Mouse (Mus musculus) myocyte (in vitro differentiated cells): ENCODE measurements around the gene Olfr411. TPM values are rescaled to one million over a fixed set of nuclear protein-coding genes. Genes with fewer than 3 reads are reported as not detected.
A peak's percentile ranks its signal among the peaks of the same experiment; 100 is the strongest.

Source experiments
- H3K27me3 ChIP-seq: one replicate; pipeline ENCODE4 v1.6.1; 2011; ENCODE audit not compliant: control insufficient read depth, insufficient read depth, insufficient read length
- H3K36me3 ChIP-seq: one replicate; pipeline ENCODE4 v1.6.1; 2011; ENCODE audit not compliant: control insufficient read depth, insufficient read depth
- H3K4me2 ChIP-seq: one replicate; pipeline ENCODE4 v1.6.1; 2011; ENCODE audit warnings: low read depth, control low read depth
- H3K4me3 ChIP-seq: one replicate; pipeline ENCODE4 v1.5.1; 2011; ENCODE audit warnings: mild to moderate bottlenecking, control low read depth, moderate library complexity
- H3K79me2 ChIP-seq: one replicate; pipeline ENCODE4 v1.6.1; 2011; ENCODE audit not compliant: control insufficient read depth, insufficient read depth
- H3ac ChIP-seq: one replicate; pipeline ENCODE4 v1.6.1; 2011; ENCODE audit not compliant: control insufficient read depth, insufficient read length
- CEBPB ChIP-seq: IDR thresholded peaks from 2 replicates; pipeline ENCODE4 v1.6.1; 2011; ENCODE audit warnings: mild to moderate bottlenecking, moderate library complexity; ENCODE audit not compliant: poor library complexity, insufficient read depth, severe bottlenecking
- E2F4 ChIP-seq: IDR thresholded peaks from one replicate; pipeline ENCODE4 v1.6.1; 2011; ENCODE audit warnings: mild to moderate bottlenecking, control low read depth, moderate library complexity; ENCODE audit not compliant: insufficient read depth
- MAX ChIP-seq: IDR thresholded peaks from one replicate; pipeline ENCODE4 v1.6.1; 2011; ENCODE audit warnings: low read depth, mild to moderate bottlenecking, control low read depth
- MYOD1 ChIP-seq, 3 experiments: IDR thresholded peaks; one replicate each; pipeline ENCODE4 v1.6.1; 2011; ENCODE audit warnings: control low read depth in 2 of 3, low read depth in 2 of 3, mild to moderate bottlenecking in 2 of 3, moderate library complexity in 1 of 3; ENCODE audit not compliant: insufficient read length in 2 of 3, control insufficient read depth in 1 of 3
- MYOG ChIP-seq, 3 experiments: IDR thresholded peaks; one replicate each; pipeline ENCODE4 v1.6.1; 2011; ENCODE audit warnings: control low read depth in 2 of 3, low read depth in 2 of 3, mild to moderate bottlenecking in 2 of 3; ENCODE audit not compliant: insufficient read length in 2 of 3, control insufficient read depth in 1 of 3, insufficient read depth in 1 of 3
- POLR2A ChIP-seq: IDR thresholded peaks from one replicate; pipeline ENCODE4 v1.6.1; 2011; ENCODE audit warnings: low read depth, mild to moderate bottlenecking, control low read depth, moderate library complexity; ENCODE audit not compliant: insufficient read length
- POLR2AphosphoS2 ChIP-seq: IDR thresholded peaks from one replicate; pipeline ENCODE4 v1.6.1; 2011; ENCODE audit warnings: low read depth, control low read depth; ENCODE audit not compliant: insufficient read length
- REST ChIP-seq: IDR thresholded peaks from one replicate; pipeline ENCODE4 v1.6.1; 2011; ENCODE audit warnings: mild to moderate bottlenecking, control low read depth, moderate library complexity; ENCODE audit not compliant: insufficient read depth, insufficient read length
- SRF ChIP-seq: IDR thresholded peaks from one replicate; pipeline ENCODE4 v1.6.1; 2011; ENCODE audit warnings: low read depth; ENCODE audit not compliant: control insufficient read depth, insufficient read length
- TCF12 ChIP-seq: IDR thresholded peaks from one replicate; pipeline ENCODE4 v1.6.1; 2011; ENCODE audit warnings: mild to moderate bottlenecking, control low read depth; ENCODE audit not compliant: poor library complexity, insufficient read depth, severe bottlenecking
- TCF3 ChIP-seq: IDR thresholded peaks from one replicate; pipeline ENCODE4 v1.6.1; 2011; ENCODE audit warnings: low read depth, control low read depth; ENCODE audit not compliant: insufficient read length
- USF1 ChIP-seq: IDR thresholded peaks from one replicate; pipeline ENCODE4 v1.6.1; 2011; ENCODE audit warnings: low read depth, mild to moderate bottlenecking, control low read depth, moderate library complexity
- polyA plus RNA-seq: library from polyadenylated mRNA; unstranded; fragments of >200 nt; fragmentation: generic; extraction: Trizol; gene quantifications from one replicate; pipeline ENCODE4 v1.2.1, GENCODE M21; 2012; ENCODE audit warnings: missing spikeins

Olfr411 gene
- not detected for polyA plus RNA-seq

DNA sequence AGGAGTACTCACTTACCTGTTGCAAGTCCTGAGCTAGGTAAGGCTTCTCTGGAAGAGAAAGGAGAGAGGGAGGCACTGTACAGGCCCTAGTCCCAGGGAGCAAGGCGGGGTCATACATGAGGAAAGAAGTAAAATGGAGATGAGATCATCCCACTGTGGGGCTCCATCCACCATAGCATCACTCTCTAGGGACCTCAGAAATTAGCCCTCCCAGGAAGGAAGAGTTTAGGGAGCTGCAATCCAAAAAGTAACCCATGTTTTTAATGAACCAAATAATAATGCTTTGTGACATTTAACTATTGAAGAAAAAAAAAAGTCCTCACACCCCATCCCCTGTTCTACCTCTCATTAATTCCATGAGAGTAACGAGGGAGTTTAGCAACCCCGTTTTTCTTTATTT is at the start of gene Olfr411:
Gene Olfr411 (minus strand): TSS at position 101 of the 400 bp plus-strand sequence.
- Histone ChIP-seq H3K27me3 (no peaks in the 10 kb centered on the region), H3ac (no peak within 1 kb of the TSS), H3K79me2 (no peaks in the 10 kb centered on the region), H3K36me3 (no peaks in the 10 kb centered on the region), H3K4me2 (no peak within 1 kb of the TSS), H3K4me3 (no peak within 1 kb of the TSS)
- TF ChIP-seq SRF (no peak), MYOG (IDR thresholded peaks at IDR 0.05; ENCODE audit: control insufficient read depth in 1 of 3, insufficient read depth in 1 of 3, insufficient read length in 2 of 3, low read depth in 2 of 3) (no peak), MAX (no peak), MYOD1 (IDR thresholded peaks at IDR 0.05; ENCODE audit: control insufficient read depth in 1 of 3, insufficient read length in 2 of 3, low read depth in 2 of 3) (no peak), POLR2AphosphoS2 (no peak), TCF3 (no peak), POLR2A (no peak), REST (no peak)

DNA sequence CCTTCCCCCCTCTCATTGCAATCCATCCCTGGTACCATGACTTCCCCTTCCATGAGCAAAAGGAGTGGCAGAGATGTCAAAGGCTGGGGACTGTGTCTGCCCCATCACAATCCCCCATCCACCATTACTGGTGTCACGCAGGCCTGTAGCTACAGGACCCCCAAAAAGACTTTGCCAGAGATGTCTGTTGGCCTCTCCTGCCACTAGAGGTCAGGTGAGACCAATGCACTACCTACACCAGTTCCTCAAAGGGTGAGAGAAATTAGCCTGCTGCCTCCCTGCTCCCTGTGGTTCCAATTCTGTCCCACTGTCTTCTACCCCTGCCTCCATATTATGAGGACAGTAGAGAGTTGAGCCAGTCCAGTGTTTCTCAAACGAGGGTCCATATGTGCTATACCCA is 49.7 kb upstream of the Olfr411 start:
- no peaks in the 10 kb centered on the region for H3K27me3 ChIP-seq
- H3K79me2 ChIP-seq: no peaks in the 10 kb centered on the region
- peak overlapping the region; percentile 58 for H3K4me2 ChIP-seq
- peak overlapping the region; percentile 26 for H3K4me3 ChIP-seq
- H3K36me3 ChIP-seq: no peaks in the 10 kb centered on the region
- no peak overlapping the region for H3ac ChIP-seq
- no peak for TF ChIP-seq CEBPB
- TF ChIP-seq MAX: no peak
- no peak for TF ChIP-seq POLR2AphosphoS2
- TF ChIP-seq USF1: no peak
- TF ChIP-seq E2F4: no peak

GRCm38 (mm10) chr11:74395583-74395982 is 43.1 kb upstream of the Olfr411 start:
- Histone ChIP-seq H3K27me3 (no peaks in the 10 kb centered on the region), H3K4me2 (no peak overlapping the region), H3ac (no peak overlapping the region), H3K36me3 (no peaks in the 10 kb centered on the region), H3K4me3 (no peak overlapping the region), H3K79me2 (no peaks in the 10 kb centered on the region)
- TF ChIP-seq CEBPB (no peak), POLR2A (no peak), TCF12 (no peak), MYOD1 (IDR thresholded peaks at IDR 0.05; ENCODE audit: control insufficient read depth in 1 of 3, insufficient read length in 2 of 3, low read depth in 2 of 3) (no peak), MYOG (IDR thresholded peaks at IDR 0.05; ENCODE audit: control insufficient read depth in 1 of 3, insufficient read depth in 1 of 3, insufficient read length in 2 of 3, low read depth in 2 of 3) (no peak), REST (no peak), MAX (no peak), SRF (no peak), POLR2AphosphoS2 (no peak), E2F4 (no peak)

- Histone ChIP-seq H3K4me3 (no peak overlapping the region), H3K4me2 (no peak overlapping the region), H3K27me3 (no peaks in the 10 kb centered on the region), H3K79me2 (no peaks in the 10 kb centered on the region), H3K36me3 (no peaks in the 10 kb centered on the region), H3ac (no peak overlapping the region)
- TF ChIP-seq USF1 (no peak), E2F4 (no peak), TCF3 (no peak), POLR2AphosphoS2 (no peak), TCF12 (no peak), MAX (no peak), SRF (no peak), CEBPB (no peak), MYOD1 (IDR thresholded peaks at IDR 0.05; ENCODE audit: control insufficient read depth in 1 of 3, insufficient read length in 2 of 3, low read depth in 2 of 3) (no peak), POLR2A (no peak), REST (no peak), MYOG (IDR thresholded peaks at IDR 0.05; ENCODE audit: control insufficient read depth in 1 of 3, insufficient read depth in 1 of 3, insufficient read length in 2 of 3, low read depth in 2 of 3) (no peak)
Measured at GRCm38 (mm10) chr11:74393489-74393888, 41.0 kb upstream of the Olfr411 start.

DNA sequence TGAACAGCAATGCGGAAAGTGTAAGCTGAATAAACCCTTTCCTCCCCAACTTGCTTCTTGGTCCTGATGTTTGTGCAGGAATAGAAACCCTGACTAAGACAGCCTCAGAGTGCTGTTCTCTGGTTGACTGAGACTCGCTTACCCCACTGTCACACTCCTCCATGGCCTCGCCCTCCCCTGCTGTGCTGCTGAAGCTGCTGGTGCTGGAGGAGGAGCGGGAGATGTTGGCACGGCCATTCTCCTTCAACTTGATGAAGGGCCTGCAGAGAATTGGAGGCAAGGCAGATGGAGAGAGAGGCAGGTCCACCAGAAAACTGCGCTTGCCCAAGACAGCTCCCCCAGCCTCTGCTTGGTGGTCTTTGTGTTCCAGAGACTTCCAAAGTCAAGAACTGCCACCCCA is 40.5 kb upstream of the Olfr411 start:
- no peak overlapping the region for H3K4me3 ChIP-seq
- TF ChIP-seq POLR2AphosphoS2: no peak
- TF ChIP-seq REST: no peak
- TF ChIP-seq MYOD1 (IDR thresholded peaks at IDR 0.05; ENCODE audit: control insufficient read depth in 1 of 3, insufficient read length in 2 of 3, low read depth in 2 of 3): no peak
- no peak for TF ChIP-seq E2F4
- TF ChIP-seq TCF12: no peak
- no peak for TF ChIP-seq MYOG (IDR thresholded peaks at IDR 0.05; ENCODE audit: control insufficient read depth in 1 of 3, insufficient read depth in 1 of 3, insufficient read length in 2 of 3, low read depth in 2 of 3)
- no peak for TF ChIP-seq USF1
- no peak for TF ChIP-seq MAX
- no peak for TF ChIP-seq CEBPB
- TF ChIP-seq TCF3: no peak
- no peak for TF ChIP-seq SRF
- no peak for TF ChIP-seq POLR2A
- no peak overlapping the region for H3K4me2 ChIP-seq
- H3K27me3 ChIP-seq: no peaks in the 10 kb centered on the region
- H3ac ChIP-seq: no peak overlapping the region
- H3K36me3 ChIP-seq: no peaks in the 10 kb centered on the region
- no peaks in the 10 kb centered on the region for H3K79me2 ChIP-seq
